Mouse (Mus musculus) kidney, postnatal 14 days (tissue): ENCODE results near the gene Osgep.
"Not testable (repeated sequence)": the region's sequence is repeated elsewhere in the genome, so short reads cannot be mapped to it uniquely, and the experiment has no call there.

ENCODE experiments used
- DNase-seq: peaks from one replicate; pipeline ENCODE4 v3.0.0; 2022; ENCODE audit warnings: mixed read lengths

Osgep gene

GRCm38 (mm10) chr14:50924281-50925064 lies at the start of gene Osgep, which contains the start of gene Apex1:
TSS of gene Osgep (minus strand) at chr14:50924893.
TSS of gene Apex1 (plus strand) at chr14:50924968.
- DNase-seq, result peak; percentile 97

DNA sequence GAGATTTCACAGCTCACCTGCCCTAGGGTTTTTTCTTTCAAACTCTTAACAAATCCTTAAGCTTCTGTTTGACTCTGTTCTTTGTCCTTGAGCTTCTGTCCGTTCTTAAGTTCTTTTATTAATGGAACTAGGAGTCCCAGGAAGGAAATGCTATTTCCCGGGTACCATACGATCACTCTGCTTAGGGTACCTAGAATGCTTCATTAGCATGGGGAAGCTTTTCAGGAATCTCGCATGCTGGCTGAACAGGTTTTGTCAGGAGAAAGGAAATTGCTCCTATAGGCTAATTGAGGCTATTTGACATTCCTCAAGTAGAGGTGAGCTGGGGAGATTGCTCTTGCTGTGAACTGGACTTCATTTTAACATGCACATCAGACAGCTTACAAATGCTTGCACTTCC lies 49.0 kb upstream of the Osgep start:
- no peak for DNase-seq

GRCm38 (mm10) chr14:50973054-50973453 lies 48.4 kb upstream of the Osgep start:
- DNase-seq, result not testable (repeated sequence)

DNA sequence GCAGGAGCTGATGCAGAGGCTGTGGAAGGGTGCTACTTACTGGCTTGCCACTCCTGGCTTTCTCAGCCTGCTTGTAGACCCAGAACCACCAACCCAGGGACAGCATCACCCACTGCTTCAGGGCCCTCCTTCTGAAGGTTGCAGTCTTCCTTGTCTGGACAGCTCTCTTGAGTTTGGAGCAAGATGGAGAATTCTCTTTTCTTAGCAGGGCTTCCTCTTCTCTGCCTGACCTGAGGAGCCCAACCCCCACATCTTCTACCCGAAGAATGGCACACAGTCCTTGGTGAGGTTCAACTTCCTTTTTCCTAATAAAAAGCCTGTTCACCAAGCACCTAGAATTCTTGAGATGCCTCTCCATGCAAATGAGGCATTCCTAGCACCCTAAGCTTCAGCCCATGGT lies 46.1 kb upstream of the Osgep start:
- DNase-seq, result no peak

DNA sequence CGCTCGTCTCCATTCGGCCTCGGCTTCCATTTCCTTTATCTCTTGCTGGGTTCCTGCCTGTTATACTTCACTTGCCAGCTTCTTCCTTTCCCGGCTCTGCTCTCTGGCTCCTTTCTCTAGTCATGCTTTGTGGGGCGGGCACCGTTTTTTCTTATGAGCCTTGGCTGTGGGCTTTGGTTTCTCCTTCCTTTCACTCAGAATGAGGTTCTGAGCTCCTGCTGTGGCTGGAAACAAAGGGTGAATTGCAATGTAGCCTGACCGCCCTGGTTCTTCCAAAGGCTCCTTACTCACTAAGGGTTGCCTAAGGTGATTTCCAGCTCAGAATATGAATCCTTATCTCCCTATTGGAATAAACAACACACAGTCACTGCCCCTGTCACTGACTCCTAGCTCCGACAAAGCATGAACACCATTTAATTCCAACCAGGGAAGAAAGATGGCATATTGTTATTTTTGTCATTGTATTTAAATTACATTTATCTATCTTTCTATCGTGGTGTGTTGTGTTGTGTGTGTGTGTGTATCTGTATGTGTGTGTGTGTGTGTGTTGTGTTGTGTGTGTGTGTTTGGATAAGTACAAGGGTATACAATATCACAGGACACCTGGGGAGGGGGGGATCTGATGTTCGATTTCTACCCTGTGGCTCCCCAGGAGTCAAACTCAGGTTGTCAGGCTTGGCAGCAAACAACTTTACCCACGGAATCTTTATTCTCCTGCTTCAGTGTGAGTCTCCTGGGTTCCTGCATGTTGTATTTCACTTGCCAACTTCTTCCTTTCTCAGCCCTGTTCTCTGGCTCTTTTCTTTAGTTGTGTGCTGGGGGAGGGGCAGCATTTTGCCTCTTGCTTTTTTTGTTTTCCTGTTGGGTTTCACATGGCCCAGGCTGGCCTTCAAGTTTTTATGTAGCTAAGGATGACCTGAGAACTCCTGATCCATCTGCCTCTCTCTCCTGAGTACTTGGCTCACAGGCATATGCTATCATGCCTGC lies 45.2 kb upstream of the Osgep start:
- no peak for DNase-seq

DNA sequence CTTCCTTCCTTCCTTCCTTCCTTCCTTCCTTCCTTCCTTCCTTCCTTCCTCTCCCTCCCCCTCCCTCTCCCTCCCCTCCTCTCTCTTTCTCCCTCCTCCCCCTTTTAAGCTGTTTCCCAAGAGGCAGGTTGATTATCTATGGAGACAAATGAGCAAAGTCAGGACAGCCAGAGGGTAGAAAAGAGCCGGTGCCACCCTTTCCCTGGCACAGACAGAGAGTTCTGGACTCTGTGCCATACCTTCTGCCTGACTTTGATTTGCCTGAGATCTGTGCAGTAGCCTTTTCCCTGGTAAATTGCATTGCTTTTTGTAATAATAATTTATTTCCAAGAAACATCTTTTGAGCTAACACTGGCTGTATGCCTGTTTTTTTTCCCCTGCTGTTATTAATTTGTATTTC lies 44.3 kb upstream of the Osgep start:
- DNase-seq, result no peak

DNA sequence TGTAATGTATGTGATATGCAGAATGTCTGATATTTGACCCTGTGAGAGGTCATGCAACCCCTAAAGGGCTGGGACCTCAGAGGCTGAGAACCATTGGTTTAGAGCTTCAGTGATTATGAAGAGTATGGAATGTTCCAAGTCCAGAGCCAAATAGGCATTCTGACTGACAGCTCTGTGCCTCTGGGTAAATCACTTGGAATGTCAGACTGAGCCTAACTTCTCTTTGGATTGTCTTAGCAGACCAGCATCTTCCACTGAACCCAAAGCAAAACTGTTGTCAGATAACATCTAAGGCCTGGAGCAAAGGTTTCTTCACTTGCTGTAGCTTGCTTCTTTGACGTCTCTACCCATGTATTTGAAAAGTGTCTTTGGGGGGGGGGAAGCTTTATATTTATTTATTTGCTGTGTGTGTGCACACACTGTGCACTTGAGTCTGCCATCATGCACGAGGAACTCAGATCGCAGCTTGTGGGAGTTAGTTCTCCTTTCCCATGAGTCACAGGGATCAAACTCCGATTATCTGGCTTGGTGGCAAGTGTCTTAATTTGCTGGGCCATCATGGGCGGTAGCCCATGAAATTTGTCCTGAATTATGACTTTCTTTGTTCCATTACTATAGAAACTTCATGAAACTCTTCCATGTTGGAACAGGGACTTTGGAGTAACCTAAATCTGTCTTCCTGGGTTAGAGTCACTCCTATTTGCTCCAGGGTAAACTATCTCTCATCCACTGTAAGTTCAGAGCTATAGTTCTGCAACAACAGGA lies 43.7 kb upstream of the Osgep start:
- no peak for DNase-seq

GRCm38 (mm10) chr14:50958289-50958995 lies 33.7 kb upstream of the Osgep start:
- not testable (repeated sequence) for DNase-seq

- DNase-seq, result not testable (repeated sequence)
Observed at GRCm38 (mm10) chr14:50957146-50957545, 32.5 kb upstream of the Osgep start.

GRCm38 (mm10) chr14:50956724-50957123 lies 32.0 kb upstream of the Osgep start:
- DNase-seq, result not testable (repeated sequence)

DNA sequence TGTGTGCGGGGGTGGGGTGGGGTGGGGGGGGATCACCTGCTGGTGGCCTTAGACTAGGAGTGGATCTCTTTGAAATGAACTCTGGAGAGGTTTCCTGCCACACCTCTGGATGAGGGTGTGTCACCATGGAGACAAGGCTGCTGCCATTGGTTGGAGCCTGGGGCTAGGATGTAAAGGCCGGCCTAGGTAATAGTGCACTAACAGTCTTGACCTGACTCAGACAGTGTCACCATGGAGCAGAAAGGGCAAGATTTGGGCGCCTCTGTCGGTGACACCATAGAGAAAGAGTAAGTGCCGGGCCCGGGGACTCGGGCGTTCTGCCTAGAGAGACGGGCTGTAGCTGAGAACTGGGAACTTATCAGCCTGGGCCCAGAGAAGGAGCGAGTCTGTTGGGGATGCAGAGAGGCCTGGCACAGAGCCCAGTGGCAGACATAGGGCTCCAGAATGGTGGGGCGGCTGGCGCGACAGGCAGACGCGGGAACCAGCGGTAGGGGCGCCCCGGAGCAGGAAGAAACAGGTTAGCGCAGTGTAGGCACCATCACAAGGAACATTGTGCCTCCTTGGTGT lies 31.3 kb upstream of the Osgep start, which contains the start of gene Pnp2:
TSS of gene Pnp2 (plus strand) at position 51 of the 567 bp plus-strand sequence.
- peak; percentile 60 for DNase-seq

- no peak for DNase-seq
Observed at GRCm38 (mm10) chr14:50955487-50955886, 30.8 kb upstream of the Osgep start.

DNA sequence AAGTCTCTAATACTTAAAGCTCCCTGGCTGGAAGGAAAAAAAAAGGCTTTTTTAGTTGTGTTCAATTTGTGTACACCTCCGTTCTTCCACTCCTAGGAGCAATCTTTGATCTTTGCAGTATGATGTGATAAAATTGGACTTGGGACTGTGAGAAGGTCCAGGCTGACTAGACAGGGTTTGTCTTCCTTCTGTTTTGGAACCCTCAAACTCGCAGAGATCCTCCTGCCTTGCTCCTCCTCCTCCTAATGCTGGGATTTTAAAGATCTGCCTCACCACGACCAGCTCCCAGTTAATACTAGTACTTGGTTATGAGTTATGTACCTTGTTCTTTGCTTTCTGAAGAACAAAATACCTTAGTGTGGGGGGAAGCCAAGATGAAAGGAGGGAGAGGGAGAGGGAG lies 20.8 kb upstream of the Osgep start:
- not testable (repeated sequence) for DNase-seq

DNA sequence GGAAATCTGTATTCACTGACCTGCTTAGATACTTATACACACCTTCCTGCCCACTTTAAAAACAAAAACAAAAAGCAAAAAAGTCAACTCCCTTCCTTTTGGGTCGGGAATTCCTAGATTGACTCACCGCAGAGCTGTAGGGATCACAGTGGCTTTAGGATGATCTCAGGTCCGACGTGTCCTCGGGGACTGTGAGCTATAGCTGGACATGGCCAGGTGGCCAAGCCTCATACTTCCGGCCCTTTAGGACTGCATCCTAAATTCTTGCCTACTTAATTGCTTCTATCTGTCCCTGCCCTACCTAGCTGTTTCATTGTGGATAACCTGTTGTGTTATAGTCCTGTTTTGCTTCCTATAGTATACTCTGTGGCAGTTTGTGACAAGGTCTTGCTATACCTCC lies 20.4 kb upstream of the Osgep start:
- DNase-seq, result not testable (repeated sequence)

DNA sequence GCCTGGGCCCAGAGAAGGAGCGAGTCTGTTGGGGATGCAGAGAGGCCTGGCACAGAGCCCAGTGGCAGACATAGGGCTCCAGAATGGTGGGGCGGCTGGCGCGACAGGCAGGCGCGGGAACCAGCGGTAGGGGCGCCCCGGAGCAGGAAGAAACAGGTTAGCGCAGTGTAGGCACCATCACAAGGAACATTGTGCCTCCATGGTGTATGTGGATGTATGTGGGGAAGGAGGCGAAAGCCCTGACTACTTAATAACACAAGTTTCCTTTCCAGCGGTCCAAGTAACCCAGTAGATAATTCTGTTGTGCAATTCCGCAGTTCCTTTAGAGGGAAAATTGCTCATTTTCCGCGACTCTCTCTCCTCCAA lies 20.0 kb upstream of the Osgep start:
- not testable (repeated sequence) for DNase-seq

DNA sequence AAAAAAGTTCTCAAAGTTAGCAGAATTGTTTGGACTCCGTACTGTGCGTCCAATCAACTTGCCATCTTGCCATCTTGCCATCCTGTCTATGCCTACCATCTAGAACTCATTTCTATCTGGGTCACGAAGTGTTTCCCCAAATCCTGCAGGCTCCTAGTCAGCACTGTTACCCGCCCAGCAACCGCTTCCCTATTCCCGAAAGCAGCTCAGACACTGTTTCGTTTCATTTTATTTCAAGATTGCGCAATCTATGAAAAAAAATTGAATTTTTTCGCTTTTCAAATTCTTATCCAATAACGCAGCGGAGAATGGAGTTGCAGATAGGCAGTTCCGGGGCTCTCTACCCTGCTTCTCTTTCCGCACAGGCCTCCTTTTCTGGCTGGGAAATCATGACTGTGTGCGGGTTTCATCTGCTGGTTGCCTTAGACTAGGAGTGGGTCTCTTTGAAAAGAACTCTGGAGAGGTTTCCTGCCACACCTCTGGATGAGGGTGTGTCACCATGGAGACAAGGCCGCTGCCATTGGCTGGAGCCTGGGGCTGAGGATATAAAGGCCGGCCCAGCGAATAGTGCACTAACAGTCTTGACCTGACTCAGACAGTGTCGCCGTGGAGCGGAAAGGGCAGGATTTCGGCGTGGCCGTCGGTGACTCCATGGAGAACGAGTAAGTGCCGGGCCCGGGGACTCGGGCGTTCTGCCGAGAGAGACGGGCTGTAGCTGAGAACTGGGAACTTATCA lies 19.4 kb upstream of the Osgep start, which contains the start of gene Gm49342:
TSS of gene Gm49342 (plus strand) at position 586 of the 736 bp plus-strand sequence.
- DNase-seq, result peak; percentile 95

- DNase-seq, result no peak
Observed at GRCm38 (mm10) chr14:50938940-50939339, 14.2 kb upstream of the Osgep start.

DNA sequence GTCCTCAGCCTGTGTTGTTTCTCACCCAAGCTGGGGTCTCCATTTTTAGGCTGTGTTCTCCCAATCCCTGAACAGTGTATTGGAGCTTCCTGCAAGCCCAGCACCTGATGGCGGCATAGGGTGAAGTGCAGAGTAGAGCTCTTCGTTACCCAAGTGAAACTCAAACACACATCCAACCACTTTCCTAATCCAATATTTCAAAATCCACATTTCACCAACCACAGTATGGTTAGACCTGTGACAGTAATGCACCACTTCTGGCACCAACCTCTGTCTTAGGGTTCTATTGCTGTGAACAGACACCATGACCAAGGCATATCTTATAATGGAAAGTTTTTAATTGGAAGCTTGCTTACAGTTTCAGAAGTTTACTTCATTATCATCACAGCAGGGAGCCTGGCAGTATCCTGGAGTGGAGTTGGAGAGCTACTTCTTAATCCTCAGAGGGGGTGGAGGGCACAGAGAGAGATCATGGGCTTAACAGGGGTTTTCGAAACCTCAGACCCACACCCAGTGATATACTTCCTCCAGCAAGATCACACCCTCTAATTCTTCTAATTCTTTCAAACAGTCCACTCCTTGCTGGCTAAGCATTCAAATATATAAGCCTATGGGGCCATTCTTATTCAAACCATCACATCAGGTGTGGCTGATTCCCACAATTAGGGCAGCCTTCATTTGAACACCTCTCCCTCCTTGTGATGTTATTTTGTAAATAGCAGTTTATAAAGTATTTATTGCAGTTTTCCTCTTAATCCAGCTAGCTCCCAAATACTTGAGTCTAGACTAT lies 13.6 kb upstream of the Osgep start:
- no peak for DNase-seq

- no peak for DNase-seq
Observed at GRCm38 (mm10) chr14:50936649-50937048, 12.0 kb upstream of the Osgep start.

DNA sequence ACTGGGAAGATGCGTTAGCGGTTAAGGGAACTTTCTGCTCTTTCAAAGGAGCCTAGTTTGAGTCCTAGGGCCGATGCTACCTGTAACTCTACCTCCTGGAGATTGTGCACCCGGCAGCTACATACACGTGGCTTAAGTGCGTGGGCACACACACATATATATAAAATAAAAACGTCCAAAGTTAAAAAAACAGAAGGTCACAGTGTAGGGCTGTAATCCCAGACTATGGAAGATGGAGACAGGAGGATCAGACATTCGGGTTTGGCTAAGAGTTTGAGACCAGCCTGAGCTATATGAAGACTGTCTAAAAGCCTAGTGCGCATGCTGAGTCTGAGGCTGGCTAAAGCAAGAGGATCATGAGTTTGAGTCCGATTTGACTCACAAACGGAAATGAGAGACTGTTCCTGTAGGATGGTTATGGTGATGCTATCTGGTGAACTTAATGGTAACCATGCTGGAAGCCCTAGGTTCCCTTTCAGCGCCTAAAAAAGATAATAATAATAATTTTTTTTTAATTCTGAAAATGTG lies 6.9 kb upstream of the Osgep start:
- no peak for DNase-seq
